Mouse (Mus musculus) monocyte, adult 2 months (primary cell): ENCODE data around the gene Ndufa13.
A peak's percentile ranks its signal among the peaks of the same experiment; 100 is the strongest.

Source experiments
- DNase-seq, 2 experiments: peaks; one replicate each; pipeline ENCODE4 v3.0.0; 2022; ENCODE audit warnings: low spot score in 2 of 2, low read depth in 1 of 2

Gene Ndufa13

GRCm38 (mm10) chr8:69881261-69881865 is 21.0 kb downstream of the Ndufa13 start:
- no peak for DNase-seq

GRCm38 (mm10) chr8:69880841-69881240 is 21.5 kb downstream of the Ndufa13 start:
- no peak for DNase-seq

DNA sequence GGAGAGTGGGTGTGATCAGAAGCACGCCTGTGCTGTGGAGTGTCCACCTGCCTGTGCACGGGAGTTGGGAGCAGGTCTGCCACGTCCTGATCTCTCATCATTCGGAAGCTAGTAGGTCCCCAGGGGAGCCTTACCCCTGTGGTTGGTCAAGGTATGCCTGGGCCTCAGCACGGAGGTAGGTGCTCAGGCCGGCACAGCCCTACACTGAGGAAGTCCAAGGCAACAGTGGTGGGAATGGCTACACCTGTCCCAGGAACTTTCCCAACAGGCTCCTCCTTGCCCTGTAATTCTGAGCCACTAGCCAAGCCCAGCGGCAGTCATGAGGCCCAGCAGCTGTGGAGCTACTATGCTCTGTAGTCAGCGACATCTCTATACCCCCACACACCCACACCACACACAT is 22.7 kb downstream of the Ndufa13 start:
- no peak for DNase-seq

GRCm38 (mm10) chr8:69877992-69878391 is 24.4 kb downstream of the Ndufa13 start:
- DNase-seq: no peak

- no peak for DNase-seq
Observed at GRCm38 (mm10) chr8:69877396-69877795, 25.0 kb downstream of the Ndufa13 start.

GRCm38 (mm10) chr8:69876967-69877366 is 25.4 kb downstream of the Ndufa13 start:
- no peak for DNase-seq

- no peak for DNase-seq
Observed at GRCm38 (mm10) chr8:69876097-69876496, 26.3 kb downstream of the Ndufa13 start.

DNA sequence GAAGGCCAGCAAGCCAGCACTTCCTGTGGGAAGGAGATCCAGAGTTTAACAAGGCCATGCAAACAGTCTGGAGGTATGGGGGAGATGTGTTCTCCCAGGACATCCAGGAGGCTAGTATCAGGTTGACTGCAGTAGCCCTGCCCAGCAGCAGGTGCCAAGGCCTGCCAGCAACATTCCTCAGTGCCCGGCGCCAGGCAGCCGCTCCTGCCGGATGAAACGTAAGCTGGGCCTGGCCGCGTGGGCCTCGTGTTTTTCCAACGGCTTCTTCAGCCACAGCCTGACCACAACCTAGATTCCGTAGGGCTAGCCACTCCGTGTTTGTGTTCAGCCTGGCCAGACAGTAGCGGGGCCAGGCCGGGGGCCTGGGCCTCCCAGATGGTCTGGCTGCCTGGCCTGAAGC is 27.7 kb downstream of the Ndufa13 start:
- DNase-seq: no peak

GRCm38 (mm10) chr8:69874155-69874554 is 28.2 kb downstream of the Ndufa13 start:
- peak in 1 of 2 experiments; percentile 43 for DNase-seq

GRCm38 (mm10) chr8:69870907-69871306 is 31.5 kb downstream of the Ndufa13 start:
- DNase-seq: no peak

GRCm38 (mm10) chr8:69870003-69870765 is 32.2 kb downstream of the Ndufa13 start:
- DNase-seq: no peak

- DNase-seq: no peak
Observed at GRCm38 (mm10) chr8:69867696-69868326, 34.5 kb downstream of the Ndufa13 start.

- DNase-seq: no peak
Observed at GRCm38 (mm10) chr8:69864180-69864579, 38.2 kb downstream of the Ndufa13 start.

DNA sequence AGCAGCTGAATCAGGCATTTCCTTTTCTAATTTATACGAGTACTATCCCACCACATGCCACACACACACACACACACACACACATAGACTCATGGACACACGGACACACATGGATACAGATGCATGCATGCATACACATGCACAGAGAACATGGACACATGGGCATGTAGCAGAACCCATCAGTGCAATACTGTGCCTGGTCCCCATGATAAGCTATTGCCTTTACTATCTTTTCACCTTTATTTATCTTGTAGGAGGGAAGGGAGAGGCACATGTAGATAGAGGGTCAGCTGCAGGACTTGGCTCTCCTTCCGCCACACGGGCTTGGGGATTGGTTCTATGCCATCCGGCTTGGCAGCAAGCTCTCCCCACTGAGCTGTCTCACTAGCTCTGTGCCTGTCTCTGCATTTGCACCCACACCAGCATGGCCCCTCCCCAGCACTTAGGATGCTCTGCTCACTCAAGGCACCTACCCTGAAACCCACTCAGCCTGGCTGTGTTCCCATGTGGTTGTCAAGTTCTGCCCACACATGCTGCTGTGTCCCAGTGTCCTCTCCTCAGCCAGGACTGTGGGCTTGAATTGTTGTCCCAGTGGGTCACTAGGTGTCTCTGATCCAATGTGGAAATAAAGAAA is 38.9 kb downstream of the Ndufa13 start:
- DNase-seq: no peak

DNA sequence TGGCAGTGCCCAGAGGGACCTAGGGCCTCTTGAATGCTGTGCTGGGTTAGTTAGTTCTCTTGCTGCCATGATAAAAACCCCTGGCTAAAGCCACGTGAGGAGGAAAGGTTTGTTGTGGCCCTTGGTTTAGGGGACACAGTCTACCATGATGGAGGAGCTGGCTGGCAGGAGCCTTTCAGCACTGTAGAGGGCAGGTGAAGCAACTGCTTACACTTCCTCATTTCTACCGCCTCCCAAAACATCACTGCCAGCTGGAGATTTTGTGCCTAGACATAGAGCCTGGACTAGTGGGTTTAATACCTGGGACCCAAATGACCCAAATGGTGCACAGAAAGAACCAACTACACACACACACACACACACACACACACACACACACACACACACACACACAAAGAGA is 41.1 kb downstream of the Ndufa13 start:
- DNase-seq: no peak

DNA sequence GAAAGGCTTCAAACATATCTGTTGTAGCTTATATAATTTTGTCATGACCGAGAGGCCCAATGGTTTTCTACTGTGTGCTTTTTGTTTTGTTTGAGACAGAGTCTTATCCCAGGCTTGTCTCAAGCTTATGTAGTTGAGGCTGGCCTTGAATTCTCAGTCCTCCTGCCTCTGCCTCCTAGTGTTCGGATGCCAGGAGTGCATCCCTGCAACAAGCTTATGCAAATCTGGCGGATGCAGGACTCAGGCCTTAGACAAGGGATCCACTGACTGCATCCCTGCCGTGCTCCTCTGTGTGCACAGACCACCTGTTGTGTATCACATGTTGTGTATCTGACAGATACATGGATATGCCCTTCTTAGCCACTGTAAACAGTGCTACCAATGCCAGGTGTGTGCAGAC is 41.6 kb downstream of the Ndufa13 start:
- DNase-seq: no peak

DNA sequence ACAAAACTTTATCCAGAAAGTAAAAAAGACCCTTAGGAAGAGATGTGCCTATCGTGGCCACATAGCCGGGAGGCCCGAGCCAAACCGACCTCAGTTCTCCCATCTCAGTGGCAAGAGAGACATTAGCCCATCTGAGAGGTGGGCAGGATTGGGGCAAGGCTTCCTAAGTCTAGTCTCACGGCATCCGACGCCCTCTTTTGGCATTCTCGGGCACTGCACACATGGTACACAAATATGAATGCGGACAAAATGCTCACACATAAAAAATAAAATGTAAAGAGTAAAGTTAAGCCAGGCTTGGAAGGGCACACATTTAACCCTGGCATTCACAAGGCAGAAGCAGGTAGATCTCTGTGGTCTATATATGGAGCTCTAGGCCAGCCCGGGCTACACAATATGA is 48.5 kb downstream of the Ndufa13 start:
- no peak for DNase-seq

GRCm38 (mm10) chr8:69850926-69851506 is 51.3 kb downstream of the Ndufa13 start:
- DNase-seq: no peak

GRCm38 (mm10) chr8:69849899-69850298 is 52.5 kb downstream of the Ndufa13 start:
- no peak for DNase-seq

GRCm38 (mm10) chr8:69848951-69849350 is 53.4 kb downstream of the Ndufa13 start:
- DNase-seq: no peak
